Comparison of ENCODE assay signal across 10 mouse cellular contexts in genomic region chr1:55454119-55454518, GRCm38 (mm10). TPM values are rescaled to one million over a fixed set of nuclear protein-coding genes. Genes with fewer than 3 reads are reported as not detected.
A peak's percentile ranks its signal among the peaks of the same experiment; 100 is the strongest.
DNase-seq lines count a peak whose midpoint lies in the region; ATAC-seq lines count a peak whose summit lies in the region.
"Had no signal": no experiment of that assay in that cellular context is flagged by ENCODE, and none has a peak within 500 bp of the region (broad histone marks: within the 10 kb centered on the region; RNA-seq: fewer than 3 reads in every experiment).

No protein-coding gene starts in this region.

- H3K27me3 ChIP-seq in midbrain, embryonic 16.5 days (ENCODE audit: control insufficient read depth, insufficient read depth, low read depth, low read length), result no peaks in the 10 kb centered on the region
- H3K27me3 ChIP-seq in midbrain, embryonic 15.5 days (replicated peaks), result no peaks in the 10 kb centered on the region
- H3K27me3 ChIP-seq: embryonic facial prominence, embryonic 15.5 days had no signal

- WGBS in midbrain, embryonic 16.5 days, result 89% methylated on average over 5 of the region's 5 CpGs
- WGBS in midbrain, embryonic 15.5 days, result 85% methylated on average over 5 of the region's 5 CpGs

- H3K9me3 ChIP-seq in midbrain, embryonic 16.5 days (replicated peaks; ENCODE audit: control insufficient read depth, low read length, poor library complexity, severe bottlenecking), result no peaks in the 10 kb centered on the region
- H3K9me3 ChIP-seq in midbrain, embryonic 15.5 days, result no peaks in the 10 kb centered on the region
- H3K9me3 ChIP-seq: embryonic facial prominence, embryonic 15.5 days had no signal

- no peaks in the 10 kb centered on the region for H3K36me3 ChIP-seq in midbrain, embryonic 16.5 days (ENCODE audit: control insufficient read depth, insufficient read depth, low read length)
- no peaks in the 10 kb centered on the region for H3K36me3 ChIP-seq in midbrain, embryonic 15.5 days (replicated peaks)
- H3K36me3 ChIP-seq: embryonic facial prominence, embryonic 15.5 days had no signal

- no peak for DNase-seq in cerebellum, adult 8-10 months
- DNase-seq in layer of hippocampus, adult 8-10 months (ENCODE audit: low spot score in 2 of 2), result peak; percentile 73 to 80
- DNase-seq in right cerebral cortex, postnatal 36 days (ENCODE audit: low spot score in 2 of 2), result peak; percentile 22 to 39
- DNase-seq in gastrocnemius, postnatal 25 days, result no peak
- DNase-seq: lung, adult 2 months had no signal

- H3K4me1 ChIP-seq in midbrain, embryonic 16.5 days (ENCODE audit: control insufficient read depth, insufficient read depth, low read length), result 0 out of 2 replicates have a peak, but pooled peaks cover 5% of the 10 kb centered on the region
- peaks cover 3% of the 10 kb centered on the region; the same call in 1 of the 2 replicates for H3K4me1 ChIP-seq in midbrain, embryonic 15.5 days
- H3K4me1 ChIP-seq: embryonic facial prominence, embryonic 15.5 days had no signal

- H3K4me3 ChIP-seq in midbrain, embryonic 16.5 days (ENCODE audit: low read depth, low read length), result no peak overlapping the region
- no peak overlapping the region for H3K4me3 ChIP-seq in midbrain, embryonic 15.5 days
- H3K4me3 ChIP-seq: embryonic facial prominence, embryonic 15.5 days had no signal

- ATAC-seq in cerebellum, adult (ENCODE audit: insufficient number of reproducible peaks, low FRiP score, low TSS enrichment), result peak; percentile 32; the same call in 1 of the 2 replicates
- peak; percentile 29; the same call in 1 of the 2 replicates for ATAC-seq in midbrain, embryonic 16.5 days
- ATAC-seq in midbrain, embryonic 15.5 days (replicated peaks), result no peak
- ATAC-seq in monocyte, adult 5-6 weeks (replicated peaks; ENCODE audit: insufficient number of reproducible peaks, low FRiP score, low TSS enrichment, poor library complexity, severe bottlenecking), result no peak

- H3K9ac ChIP-seq in midbrain, embryonic 16.5 days (ENCODE audit: low read depth, low read length), result no peak overlapping the region
- H3K9ac ChIP-seq in midbrain, embryonic 15.5 days, result no peak overlapping the region
- H3K9ac ChIP-seq: embryonic facial prominence, embryonic 15.5 days had no signal

- H3K27ac ChIP-seq in midbrain, embryonic 16.5 days (ENCODE audit: low read length), result no peak overlapping the region
- H3K27ac ChIP-seq in midbrain, embryonic 15.5 days, result no peak overlapping the region
- H3K27ac ChIP-seq: embryonic facial prominence, embryonic 15.5 days had no signal

- H3K4me2 ChIP-seq in midbrain, embryonic 16.5 days (ENCODE audit: low read length), result no peak overlapping the region
- no peak overlapping the region for H3K4me2 ChIP-seq in midbrain, embryonic 15.5 days
- H3K4me2 ChIP-seq: embryonic facial prominence, embryonic 15.5 days had no signal

RNA-seq across cellular contexts. Expression of gene Plcl1, which starts 48.4 kb away (rescaled TPM):
- 4.1 and 4.4 TPM in 2 replicates for polyA plus RNA-seq in midbrain, embryonic 16.5 days (2015; fragmentation: Nextera tagmentation; extraction: Ambion mirVana)
- polyA plus RNA-seq in midbrain, embryonic 15.5 days (2015; fragmentation: Nextera tagmentation; extraction: Ambion mirVana), result 4.6 and 4.8 TPM in 2 replicates
- total RNA-seq in layer of hippocampus, adult 8-10 months (2022), result 10 to 100 TPM; 28.0 to 32.5 (median 29.5) TPM
- total RNA-seq in monocyte, adult 5-6 weeks (2017), result 0.32 to 1.9 TPM (median 1.5 TPM) in 3 replicates
- 1 to 10 TPM; 3.1 to 3.9 TPM for total RNA-seq in gastrocnemius, postnatal 25 days (2021)

Comparison
In these comparisons a context has a peak if more than half of its experiments do, and no peak if none do; other contexts are left out.
1. ATAC-seq: peak in cerebellum, adult (single experiment) and midbrain, embryonic 16.5 days (single experiment); none in midbrain, embryonic 15.5 days (single experiment) and monocyte, adult 5-6 weeks (single experiment).
2. DNase-seq: peak in layer of hippocampus, adult 8-10 months (2 of 2) and right cerebral cortex, postnatal 36 days (2 of 2); none in cerebellum, adult 8-10 months (single experiment) and gastrocnemius, postnatal 25 days (single experiment).